Mouse (Mus musculus) monocyte, adult 2 months (primary cell): ENCODE measurements around the gene Ndufc2.
A peak's percentile ranks its signal among the peaks of the same experiment; 100 is the strongest.

Experiments used
- DNase-seq, 2 experiments: peaks; one replicate each; pipeline ENCODE4 v3.0.0; 2022; ENCODE audit warnings: low spot score in 2 of 2, low read depth in 1 of 2

Ndufc2 gene

DNA sequence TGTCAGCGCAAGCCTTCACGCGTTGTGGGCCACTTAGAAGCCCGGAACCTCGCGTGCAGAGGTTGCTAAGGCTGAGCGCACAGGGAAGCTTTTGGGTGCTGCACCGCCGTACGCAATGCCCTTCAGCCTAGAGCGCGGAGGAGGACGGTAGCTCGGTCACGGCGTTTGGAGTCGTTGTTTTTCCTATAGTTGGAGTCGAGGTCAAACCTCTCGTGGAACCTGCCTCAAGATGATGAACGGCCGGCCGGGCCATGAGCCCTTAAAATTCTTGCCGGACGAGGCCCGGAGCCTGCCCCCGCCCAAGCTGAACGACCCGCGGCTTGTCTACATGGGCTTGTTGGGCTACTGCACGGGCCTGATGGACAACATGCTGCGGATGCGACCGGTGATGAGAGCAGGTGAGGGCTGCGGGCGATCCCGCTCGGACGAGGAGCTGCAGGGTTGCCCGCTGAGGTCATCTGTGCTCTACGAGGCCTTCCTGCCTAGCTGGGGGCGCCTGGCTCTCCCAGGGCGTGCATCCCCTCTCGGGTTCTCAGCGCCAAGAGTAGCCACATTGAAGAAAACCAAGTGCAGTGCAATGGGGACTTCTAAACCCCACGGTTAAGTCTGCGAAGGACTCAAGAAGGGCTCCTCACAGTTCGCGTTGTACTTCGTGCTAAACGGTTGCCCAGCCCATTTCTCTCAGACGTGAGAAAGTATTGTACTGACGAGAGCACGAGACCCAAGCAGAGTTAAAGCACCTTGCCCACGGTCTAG, at the start of gene Ndufc2:
Gene Ndufc2, plus strand, starts transcription at position 44 of the 756 bp plus-strand sequence.
- DNase-seq = peak; percentile 24 to 50

DNA sequence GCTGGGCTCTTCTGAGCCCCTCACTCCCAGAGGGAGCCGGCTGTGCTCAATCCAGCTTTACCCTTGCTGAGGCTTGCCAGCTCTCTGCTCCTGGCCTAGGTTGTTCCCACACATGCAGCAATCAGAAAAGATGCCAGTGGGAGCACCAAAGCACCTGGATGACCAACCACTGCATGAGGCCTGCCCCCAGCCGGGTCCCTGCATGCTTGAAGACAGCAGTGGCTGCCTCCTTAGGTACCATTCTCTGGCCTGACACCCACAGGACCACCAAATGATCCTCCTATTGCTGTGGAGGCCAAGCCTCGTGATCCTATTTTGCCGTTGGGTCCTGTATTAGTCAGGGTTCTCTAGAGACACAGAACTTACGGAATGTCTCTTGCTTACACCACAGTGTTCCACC, 48.9 kb upstream of the Ndufc2 start:
- DNase-seq = no peak

DNA sequence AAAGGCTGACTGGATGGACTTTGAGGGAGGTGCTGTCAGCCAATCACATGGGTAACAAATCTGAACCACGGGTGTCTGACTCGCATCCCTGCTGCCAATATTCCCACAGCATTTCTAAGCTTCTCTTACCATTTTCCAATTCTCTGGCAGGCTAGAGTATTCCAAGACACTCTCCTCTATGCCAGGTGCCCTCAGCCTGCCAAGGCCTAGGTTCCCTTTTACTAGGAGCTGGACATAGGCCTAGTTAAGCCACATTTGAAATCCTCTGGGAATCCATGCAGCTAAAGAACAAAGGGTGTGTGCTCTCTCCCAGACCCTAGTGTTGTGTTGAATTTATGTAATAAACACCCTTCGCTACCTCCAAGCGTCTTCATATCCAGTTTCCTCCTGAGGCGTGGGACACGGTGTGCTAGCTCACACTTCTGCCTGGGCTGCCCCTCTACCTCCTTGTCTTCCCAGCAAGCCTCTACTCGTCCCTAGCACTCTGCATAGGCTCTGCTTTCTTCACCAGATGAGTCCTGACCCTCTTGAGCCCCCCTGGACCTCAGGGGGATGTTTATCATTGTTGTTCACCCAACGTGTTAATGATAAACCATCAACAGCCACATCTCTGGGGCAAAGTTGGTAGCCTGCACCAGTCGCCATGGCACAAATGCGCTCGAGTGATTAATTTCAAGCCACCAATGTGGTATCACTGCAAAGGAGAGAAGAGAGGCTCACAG, 47.9 kb upstream of the Ndufc2 start:
- no peak for DNase-seq

DNA sequence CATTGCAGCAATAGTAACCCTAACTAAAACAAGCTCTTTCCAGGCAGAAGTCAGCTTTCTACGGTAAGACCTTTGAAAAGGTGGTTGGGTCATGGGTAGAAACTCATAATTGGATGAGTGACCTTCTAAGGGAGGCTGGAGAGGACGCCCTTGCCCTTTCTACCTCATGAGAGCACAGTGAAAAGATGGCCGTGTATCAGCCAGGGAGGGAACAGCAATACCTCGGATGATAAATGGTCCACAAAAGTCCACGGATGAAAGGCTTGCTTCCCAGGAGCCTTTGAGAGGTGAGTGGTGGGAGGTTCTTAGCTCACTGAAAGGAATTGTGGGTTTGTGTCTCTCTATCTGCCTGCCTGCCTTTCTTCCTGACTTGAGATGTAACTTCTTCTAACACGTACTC, 46.4 kb upstream of the Ndufc2 start:
- DNase-seq = no peak

DNA sequence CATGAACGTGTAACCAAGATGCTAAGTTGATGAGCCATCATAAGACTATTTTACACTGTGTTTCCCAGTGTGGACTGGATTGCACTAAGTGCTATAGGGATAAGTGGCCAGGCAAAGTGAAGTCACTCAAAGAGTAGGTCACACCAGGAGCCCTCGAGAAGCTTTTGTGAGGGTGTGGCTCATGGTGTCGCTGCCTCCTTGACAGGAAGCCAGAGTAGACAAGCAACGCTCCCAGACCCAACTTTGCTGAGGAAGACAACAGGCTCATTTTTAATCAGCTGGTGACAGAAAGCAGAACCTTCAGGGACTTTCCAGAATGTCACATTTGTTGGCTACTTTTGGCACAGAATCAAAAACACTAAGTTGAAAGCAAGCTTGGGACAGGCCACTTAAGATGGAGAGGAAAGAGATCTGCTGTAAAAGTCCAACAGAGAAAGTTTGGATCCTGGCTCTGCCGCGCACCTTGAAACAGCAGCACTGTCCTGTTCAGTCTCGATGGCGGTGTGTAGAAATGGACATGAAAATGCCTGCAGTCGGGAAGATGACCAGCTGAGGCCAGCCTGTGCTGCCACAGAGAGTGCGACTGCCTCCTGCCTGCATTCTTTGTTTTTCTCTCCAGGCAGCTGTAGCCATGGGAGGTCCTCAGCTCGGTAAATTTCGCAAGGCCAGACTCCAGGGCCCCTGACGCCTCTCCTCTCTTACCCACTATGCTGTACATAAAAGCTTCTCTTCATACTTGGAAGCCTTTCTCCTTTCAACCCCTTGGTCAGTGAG, 44.5 kb upstream of the Ndufc2 start:
- DNase-seq = peak; percentile 60 to 63

DNA sequence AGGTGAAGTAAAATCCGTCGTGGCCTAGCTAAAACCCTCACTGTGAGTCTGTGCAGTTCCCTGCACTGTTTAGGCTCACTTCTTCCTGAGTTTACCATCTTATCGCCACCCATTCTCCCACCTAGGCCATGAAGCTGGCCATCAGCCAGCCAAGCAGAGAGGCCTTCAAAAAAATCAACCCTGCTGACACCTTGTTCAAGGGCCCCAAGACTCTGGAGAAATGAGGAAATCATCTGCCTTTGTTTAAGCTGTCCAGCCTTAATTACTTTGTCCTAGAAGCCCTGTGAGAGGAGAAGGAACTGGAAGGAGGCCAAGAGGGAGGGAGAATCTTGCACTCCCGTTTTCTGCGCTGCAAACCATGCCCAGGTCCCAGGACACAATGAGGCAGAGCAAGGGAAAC, 43.5 kb upstream of the Ndufc2 start:
- no peak for DNase-seq

DNA sequence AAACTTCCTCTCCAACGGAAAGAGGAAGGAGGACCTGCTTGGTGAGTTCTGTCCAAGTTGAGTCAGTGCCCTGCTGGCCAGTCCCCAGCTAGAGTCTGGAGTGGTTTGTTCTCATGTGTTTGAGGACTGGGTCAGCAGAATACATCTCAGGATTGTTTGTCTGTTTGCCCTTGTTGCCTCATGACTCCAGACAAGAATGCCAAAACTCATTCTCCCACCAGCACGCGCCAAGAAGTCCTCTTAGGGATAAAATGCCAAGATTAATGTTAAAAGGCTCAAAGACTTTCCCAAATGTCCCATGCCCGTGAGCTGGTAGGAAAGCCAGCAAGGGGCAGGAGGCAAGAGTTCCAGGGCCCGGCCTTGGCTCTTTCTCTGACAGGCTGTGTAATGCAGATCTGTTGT, 42.9 kb upstream of the Ndufc2 start:
- peak in 1 of 2 experiments; percentile 23 for DNase-seq

DNA sequence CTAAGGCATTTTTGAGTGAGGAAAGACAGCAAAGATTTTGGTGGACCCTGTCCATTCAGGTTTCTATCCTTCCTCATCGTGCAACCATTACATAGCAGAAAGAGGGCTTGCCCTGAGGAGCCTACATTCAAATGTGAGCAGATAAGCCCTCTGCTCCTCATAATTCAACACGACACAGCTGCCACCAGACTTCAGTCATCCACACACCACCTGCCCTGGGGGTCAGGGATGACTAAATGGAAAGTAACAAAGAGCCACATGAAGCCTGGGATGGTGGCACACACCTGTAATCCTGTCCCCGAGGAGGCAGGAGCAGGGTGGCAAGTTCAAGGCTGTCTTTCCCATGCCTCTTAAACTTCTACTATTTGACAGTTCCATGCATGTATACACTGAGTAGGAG, 42.0 kb upstream of the Ndufc2 start:
- no peak for DNase-seq

DNA sequence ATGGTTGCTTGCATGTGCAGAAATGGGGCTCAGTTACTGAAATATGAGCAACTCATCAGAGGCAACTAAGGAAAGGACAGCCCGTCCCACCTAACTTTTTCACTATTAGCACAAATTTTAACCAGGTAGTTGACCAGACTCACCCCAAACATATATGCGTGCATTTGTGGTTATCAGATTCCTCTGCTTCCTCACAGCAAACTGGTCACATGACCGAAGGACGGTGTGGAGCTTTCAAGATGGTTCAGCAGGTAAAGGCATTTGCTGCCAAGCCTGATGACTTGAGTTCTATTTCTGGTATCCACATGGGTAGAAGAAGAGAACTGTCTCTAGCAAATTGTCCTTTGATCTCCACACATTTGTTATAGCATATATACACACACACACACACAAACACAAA, 41.5 kb upstream of the Ndufc2 start:
- no peak for DNase-seq

DNA sequence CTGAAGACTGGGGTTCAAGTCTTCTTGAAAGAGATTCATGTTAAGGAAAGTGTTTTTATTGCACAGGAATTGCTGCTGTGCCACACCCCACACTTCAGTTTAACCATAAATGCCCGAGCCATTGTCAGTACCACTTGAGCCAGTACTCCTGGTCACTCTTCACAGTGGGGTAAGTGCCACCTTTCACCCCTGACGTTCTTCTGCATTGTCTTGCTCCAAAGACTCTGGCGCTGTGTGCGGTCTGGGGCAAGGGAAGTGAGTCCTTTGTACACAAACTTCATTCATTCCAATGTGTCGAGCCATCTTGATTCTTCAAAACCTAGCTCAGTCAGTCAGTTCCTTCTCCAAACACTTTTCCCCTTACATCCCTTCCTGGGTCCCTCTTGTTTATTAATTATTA, 39.6 kb upstream of the Ndufc2 start:
- no peak for DNase-seq

DNA sequence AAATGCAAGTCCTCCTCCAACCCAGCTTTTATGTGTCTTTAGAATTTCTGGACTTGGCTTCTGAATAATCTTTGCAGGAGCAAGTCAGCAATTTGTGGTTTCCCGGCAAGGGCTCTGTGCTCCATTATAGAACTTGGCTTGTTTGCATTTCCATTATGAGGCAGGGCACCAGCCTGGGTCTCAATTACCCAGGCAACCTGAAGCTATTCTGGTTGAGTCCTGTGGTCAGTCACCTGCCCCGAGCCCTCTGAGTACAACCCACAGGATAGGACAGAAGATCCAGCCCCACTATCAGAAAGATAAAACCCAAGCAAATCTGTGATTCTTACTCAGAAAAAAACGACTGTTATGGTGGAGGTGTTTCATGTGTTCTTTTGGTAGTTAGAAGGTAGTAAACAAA, 38.8 kb upstream of the Ndufc2 start:
- no peak for DNase-seq

DNA sequence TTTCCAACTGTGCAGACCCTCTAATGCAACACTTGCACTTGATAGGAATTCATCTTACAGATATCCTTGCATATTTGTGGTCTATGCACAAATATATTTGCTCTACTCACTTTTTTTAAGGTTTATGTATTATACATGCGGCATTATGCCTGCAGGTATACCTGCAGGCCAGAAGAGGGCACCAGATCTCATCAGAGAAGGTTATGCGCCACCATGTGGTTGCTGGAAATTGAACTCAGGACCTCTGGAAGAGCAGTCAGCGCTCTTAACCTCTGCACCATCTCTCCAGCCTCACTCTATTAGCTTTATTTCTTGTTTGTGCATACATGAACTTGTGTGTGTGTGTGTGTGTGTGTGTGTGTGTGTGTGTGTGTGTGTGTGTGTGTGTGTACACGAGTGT, 38.3 kb upstream of the Ndufc2 start:
- peak; percentile 19 to 50 for DNase-seq

DNA sequence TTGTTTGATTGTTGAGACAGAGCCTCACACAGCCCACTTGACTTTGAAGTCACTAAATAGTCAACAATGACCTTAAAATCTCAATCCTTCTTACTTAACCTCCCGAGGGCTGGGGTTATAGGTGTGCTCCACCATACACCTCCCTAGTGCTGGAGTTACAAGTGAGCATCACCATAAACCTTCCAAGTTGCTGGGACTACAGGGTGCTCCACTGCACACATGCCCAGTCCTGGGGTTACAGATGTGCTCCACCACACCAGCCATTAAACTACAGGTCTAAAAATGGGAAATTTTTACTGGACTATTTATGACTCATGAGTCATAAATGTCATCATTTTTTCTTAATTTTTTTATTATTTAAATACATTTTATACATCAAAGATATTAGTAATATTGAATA, 33.9 kb upstream of the Ndufc2 start:
- DNase-seq = no peak

DNA sequence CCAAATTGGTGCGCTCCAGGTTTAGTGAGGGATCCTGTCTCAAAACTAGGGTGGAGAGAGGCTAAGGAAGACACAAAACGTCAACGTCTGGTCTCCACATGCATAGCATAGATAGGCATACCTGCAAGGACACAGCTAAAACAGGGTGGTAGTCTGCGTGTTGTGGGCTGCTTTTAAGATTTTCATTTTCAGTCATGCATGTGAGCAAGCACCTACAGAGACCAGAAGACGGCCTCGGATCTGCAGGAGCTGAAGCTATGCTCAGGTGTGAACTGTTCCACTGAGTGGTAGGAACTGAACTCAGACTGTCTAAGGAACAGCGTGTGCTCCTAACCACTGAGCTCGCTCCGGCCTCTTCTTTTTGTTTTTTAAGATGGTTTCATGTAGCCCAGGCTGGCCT, 24.7 kb upstream of the Ndufc2 start:
- DNase-seq = no peak

DNA sequence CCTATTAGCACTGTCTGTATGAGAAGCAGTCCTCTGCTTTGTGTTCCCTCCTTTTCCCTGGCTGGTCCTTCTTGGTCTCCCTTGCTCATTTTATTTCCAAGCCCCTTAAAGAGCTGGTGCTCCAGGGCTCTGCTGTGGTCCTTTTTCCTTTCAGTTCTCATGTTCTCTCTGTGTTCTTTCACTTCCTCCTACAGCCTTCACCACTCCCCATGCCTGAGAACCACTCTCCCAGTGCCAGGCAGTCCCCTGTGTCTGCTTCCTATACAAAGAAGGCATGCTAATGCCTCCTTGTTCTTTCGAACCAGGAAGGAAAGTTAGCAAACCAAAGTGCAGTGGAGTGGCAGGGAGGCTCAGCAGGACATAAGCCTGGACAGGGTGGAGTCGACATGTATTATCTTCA, 23.9 kb upstream of the Ndufc2 start:
- DNase-seq = peak; percentile 38 to 49

DNA sequence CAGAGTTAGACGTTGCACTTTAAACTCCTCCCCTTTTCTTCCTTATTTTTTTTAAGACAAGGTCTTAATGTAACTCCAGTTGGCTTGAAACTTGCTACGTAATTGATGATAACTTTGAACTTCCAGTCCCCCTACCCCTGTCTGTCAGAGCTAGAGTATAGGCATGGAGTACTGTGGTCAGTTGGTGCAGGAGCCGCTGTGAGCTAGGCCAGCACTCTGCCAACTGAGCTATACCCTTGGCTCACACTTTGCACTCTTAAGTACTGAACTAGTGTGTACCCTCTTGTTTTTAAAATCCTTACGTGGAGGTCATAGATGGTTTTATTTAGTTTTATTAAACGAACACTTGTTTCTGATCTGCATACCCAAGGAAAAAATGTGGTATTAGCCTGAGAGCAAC, 20.5 kb upstream of the Ndufc2 start:
- DNase-seq = no peak

DNA sequence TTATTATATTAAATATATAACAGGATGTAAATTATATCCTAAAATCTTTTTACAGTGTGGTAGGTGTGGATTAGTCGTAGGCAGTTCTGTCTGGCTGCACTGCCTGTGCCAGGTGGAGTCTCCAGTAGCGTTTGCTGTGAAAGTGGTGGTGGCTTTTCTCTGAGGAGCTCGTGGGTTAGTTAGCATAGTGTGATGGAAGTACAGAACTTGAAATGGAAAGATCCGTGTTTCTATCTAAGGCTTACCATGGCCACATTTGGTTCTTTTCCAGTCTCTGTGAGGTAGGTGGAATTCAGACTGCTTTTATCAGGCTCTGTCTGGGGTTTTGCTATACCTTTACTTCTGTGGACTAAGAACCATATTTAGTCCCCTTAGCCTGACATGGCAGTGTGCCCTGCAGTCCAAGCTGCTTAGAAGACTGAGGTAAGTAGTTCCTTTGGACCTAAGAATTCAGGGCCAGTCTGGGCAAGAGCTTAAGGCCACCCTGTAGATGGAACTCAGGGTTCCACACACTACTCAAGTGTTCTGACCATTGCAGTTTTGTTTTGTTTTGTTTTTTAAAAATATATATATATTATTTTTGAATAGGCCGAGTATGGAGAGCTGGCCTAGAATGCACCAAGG, 19.2 kb upstream of the Ndufc2 start:
- DNase-seq = no peak

DNA sequence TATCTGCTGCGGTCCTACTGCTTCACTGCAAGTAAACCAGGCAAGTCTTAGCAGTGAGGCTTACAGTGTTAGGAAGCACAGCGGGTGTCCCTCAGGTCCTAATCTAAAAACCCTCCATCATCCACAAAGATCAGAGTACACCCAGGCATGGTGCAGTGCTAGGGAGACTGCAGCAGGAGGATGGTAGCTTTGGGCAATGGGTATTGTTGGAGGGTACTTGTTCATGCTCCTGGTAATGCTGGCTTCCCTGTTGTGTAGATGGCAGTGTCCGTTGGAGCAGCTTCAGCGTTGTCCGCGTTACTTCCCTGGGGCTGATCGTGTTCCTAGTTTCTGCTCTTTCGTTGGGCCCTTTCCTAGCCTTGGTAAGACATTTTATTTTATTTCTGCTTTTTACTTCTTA, 17.1 kb upstream of the Ndufc2 start:
- DNase-seq = no peak

DNA sequence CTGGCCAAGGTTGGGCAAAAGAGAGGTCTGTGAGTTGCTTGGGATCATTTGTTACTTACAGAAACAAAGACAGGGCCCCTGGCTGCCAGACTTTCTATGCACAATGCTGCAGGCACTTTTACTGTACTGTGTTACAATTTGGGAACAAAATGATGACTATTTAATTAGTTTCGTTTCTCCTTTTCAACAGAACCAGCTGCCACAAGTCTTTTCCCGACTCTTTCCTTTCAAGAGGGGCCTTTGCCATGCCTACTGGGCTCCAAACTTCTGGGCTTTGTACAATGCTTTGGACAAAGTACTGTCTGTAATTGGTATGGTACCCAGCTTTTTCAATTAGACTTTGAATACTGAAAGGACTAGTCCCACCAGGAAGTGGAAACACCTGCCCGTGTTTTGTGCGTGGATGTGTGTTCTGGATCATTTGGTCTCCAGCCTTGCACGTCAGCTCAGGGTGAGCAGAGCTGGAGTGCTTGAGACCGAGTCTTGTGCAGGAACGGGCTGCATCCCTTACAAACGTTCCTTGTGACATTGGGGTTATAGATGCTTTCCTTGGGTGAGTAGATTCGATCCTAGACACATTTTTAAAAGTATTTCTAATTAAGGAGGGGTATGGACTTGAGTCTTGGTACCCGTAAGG, 16.2 kb upstream of the Ndufc2 start:
- DNase-seq = no peak

DNA sequence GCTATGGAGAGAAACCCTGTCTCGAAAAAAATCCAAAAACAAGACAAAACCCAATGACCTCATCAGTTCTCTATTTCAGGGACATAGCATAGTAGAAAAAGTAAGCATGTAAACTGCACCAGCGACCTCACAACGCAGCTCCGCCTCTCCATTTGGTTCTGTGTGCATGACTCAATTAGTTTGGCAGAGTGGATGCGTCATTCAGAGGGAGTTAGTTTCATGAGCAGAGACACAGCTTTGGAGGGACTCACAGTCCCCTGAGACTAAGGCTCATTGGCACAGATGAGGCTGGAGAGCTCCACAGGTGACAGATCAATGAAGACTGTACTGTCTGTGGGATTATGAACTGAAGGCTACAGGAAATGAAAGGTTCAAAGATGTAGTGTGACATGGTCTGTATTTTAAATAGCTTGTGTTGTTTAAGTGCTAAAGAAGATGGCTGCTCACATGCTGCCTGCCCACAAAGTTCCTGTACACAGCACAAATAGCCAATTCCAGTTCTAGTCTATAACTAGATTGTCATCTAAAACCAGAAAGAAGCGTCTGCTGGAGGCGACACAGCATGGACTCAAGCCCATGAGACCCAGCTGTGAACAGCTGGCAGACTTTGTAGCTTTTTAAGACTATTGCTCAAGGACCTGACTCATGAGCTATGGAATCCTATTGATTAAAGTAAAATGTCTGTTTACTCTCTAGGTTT, 13.5 kb upstream of the Ndufc2 start:
- no peak for DNase-seq
